Mouse (Mus musculus) megakaryocyte, embryonic 14.5 days (primary cell): ENCODE data around the gene A830018L16Rik. TPM values are rescaled to one million over a fixed set of nuclear protein-coding genes. Genes with fewer than 3 reads are reported as not detected.

ENCODE experiments used
- H3K27me3 ChIP-seq: replicated peaks from 2 replicates; pipeline ENCODE3; 2012; ENCODE audit warnings: inconsistent platforms
- H3K36me3 ChIP-seq: replicated peaks from 2 replicates; pipeline ENCODE3; 2012; ENCODE audit warnings: low read length, inconsistent platforms, mixed read lengths
- H3K4me1 ChIP-seq: 2 replicates; pipeline ENCODE4 v1.6.1; 2012; ENCODE audit warnings: inconsistent platforms
- H3K4me3 ChIP-seq: replicated peaks from 2 replicates; pipeline ENCODE3; 2012; ENCODE audit warnings: moderate library complexity, mild to moderate bottlenecking, inconsistent platforms
- H3K9me3 ChIP-seq: 2 replicates; pipeline ENCODE4 v1.6.1; 2012; ENCODE audit warnings: inconsistent platforms
- FLI1 ChIP-seq: IDR thresholded peaks from 2 replicates; pipeline ENCODE4 v1.6.1; 2012; ENCODE audit warnings: low read length, inconsistent platforms, mixed read lengths
- GATA1 ChIP-seq: IDR thresholded peaks from 3 replicates; pipeline ENCODE4 v1.6.1; 2012; ENCODE audit warnings: mixed read lengths, low read length, inconsistent platforms, borderline replicate concordance
- polyA plus RNA-seq: library from polyadenylated mRNA; stranded (reverse); fragments of >175 nt; gene quantifications from 2 replicates; pipeline ENCODE4 v1.2.3, GENCODE M21; 2012; ENCODE audit warnings: low replicate concordance; ENCODE audit not compliant: insufficient read depth

The A830018L16Rik gene
- polyA plus RNA-seq, 1 experiment: not detected

GRCm38 (mm10) chr1:11792820-11793219 lies 378.9 kb downstream of the A830018L16Rik start:
- TF ChIP-seq FLI1 (no peak), GATA1 (no peak)
- Histone ChIP-seq H3K36me3 (no peaks in the 10 kb centered on the region), H3K9me3 (no peaks in the 10 kb centered on the region), H3K27me3 (no peaks in the 10 kb centered on the region), H3K4me1 (no peaks in the 10 kb centered on the region), H3K4me3 (no peak overlapping the region)

- no peaks in the 10 kb centered on the region for H3K9me3 ChIP-seq
- no peak overlapping the region for H3K4me3 ChIP-seq
- H3K36me3 ChIP-seq: no peaks in the 10 kb centered on the region
- no peaks in the 10 kb centered on the region for H3K4me1 ChIP-seq
- H3K27me3 ChIP-seq: no peaks in the 10 kb centered on the region
- no peak for TF ChIP-seq FLI1
- TF ChIP-seq GATA1: no peak
These were observed 381.8 kb downstream of the A830018L16Rik start for GRCm38 (mm10) chr1:11795666-11796065.

DNA sequence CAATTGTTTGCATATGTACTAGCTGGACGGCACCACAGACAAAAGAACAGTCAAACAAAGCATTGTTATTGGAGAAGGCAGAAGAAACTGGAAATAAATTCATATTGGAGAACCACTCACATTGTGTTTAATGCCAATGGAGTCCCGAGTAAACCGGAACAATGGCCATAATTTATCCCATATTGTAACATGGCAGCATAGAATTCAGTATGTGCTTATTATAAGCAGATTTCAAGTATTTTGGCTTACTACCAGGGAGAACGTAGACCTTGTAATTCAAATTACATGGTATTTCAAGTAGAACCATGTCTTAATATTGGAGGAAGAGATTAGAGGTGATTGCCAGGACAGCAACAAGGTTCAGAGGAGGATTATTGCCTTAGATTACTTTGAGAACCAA lies 458.9 kb downstream of the A830018L16Rik start:
- Histone ChIP-seq H3K4me1 (no peaks in the 10 kb centered on the region), H3K27me3 (no peaks in the 10 kb centered on the region), H3K4me3 (no peak overlapping the region), H3K36me3 (no peaks in the 10 kb centered on the region), H3K9me3 (peaks cover 3% of the 10 kb centered on the region; the same call in 1 of the 2 replicates)
- TF ChIP-seq GATA1: no peak
- no peak for TF ChIP-seq FLI1

DNA sequence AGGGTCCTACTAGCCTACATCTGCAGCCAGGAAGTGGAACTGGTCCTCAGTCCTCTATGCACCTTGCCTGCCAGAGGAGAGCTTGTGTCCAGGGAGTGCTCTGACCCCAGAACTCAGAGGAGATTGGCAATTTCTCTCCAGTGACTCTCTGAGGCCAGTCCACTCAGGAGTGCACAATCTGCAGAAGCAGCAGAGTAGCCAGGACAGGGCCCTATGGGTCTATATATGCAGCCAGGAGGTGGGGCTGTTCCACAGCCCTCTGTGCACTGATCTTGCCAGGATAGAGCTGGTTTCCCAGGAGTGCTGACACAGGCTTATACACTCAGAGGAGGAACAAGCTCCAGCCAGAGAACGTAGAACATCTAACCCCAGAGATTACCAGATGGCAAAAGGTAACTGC lies 459.7 kb downstream of the A830018L16Rik start:
- no peaks in the 10 kb centered on the region for H3K36me3 ChIP-seq
- no peak for TF ChIP-seq FLI1
- no peak for TF ChIP-seq GATA1
- no peak overlapping the region for H3K4me3 ChIP-seq
- no peaks in the 10 kb centered on the region for H3K4me1 ChIP-seq
- no peaks in the 10 kb centered on the region for H3K27me3 ChIP-seq
- peaks cover 3% of the 10 kb centered on the region; the same call in 1 of the 2 replicates for H3K9me3 ChIP-seq

GRCm38 (mm10) chr1:11881706-11882105 lies 467.8 kb downstream of the A830018L16Rik start:
- no peak for TF ChIP-seq FLI1
- no peak for TF ChIP-seq GATA1
- Histone ChIP-seq H3K4me1 (no peaks in the 10 kb centered on the region), H3K9me3 (no peaks in the 10 kb centered on the region), H3K4me3 (no peak overlapping the region), H3K27me3 (no peaks in the 10 kb centered on the region), H3K36me3 (no peaks in the 10 kb centered on the region)

GRCm38 (mm10) chr1:11895715-11896114 lies 481.8 kb downstream of the A830018L16Rik start:
- H3K9me3 ChIP-seq: 0 out of 2 replicates have a peak, but pooled peaks cover 4% of the 10 kb centered on the region
- H3K27me3 ChIP-seq: no peaks in the 10 kb centered on the region
- H3K36me3 ChIP-seq: no peaks in the 10 kb centered on the region
- H3K4me3 ChIP-seq: no peak overlapping the region
- TF ChIP-seq GATA1: no peak
- no peak for TF ChIP-seq FLI1
- no peaks in the 10 kb centered on the region for H3K4me1 ChIP-seq

GRCm38 (mm10) chr1:11915873-11916272 lies 502.0 kb downstream of the A830018L16Rik start:
- Histone ChIP-seq H3K36me3 (no peaks in the 10 kb centered on the region), H3K4me3 (no peak overlapping the region), H3K9me3 (no peaks in the 10 kb centered on the region), H3K27me3 (no peaks in the 10 kb centered on the region), H3K4me1 (no peaks in the 10 kb centered on the region)
- TF ChIP-seq FLI1 (no peak), GATA1 (no peak)

DNA sequence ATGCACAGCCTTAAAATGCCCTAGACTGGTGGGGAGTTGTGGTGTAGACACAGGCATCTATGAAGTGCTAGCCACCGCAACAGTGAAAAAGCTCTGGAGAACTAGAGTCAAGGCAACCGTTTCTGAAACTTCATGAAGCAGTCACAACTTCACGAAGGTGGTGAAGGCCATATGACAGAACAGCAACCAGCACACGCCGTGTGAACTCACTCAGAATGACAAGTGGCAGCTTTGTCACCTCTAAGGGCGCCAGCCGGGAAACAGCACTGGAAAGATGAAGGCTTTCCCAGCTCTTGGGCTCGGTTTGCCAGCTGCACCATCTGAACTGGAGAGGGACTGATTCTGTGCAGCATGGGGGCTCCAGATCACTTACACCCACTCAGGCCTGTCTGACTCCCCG lies 523.1 kb downstream of the A830018L16Rik start:
- Histone ChIP-seq H3K4me3 (no peak overlapping the region), H3K9me3 (peaks cover 3% of the 10 kb centered on the region; the same call in 1 of the 2 replicates), H3K4me1 (no peaks in the 10 kb centered on the region), H3K36me3 (no peaks in the 10 kb centered on the region), H3K27me3 (no peaks in the 10 kb centered on the region)
- TF ChIP-seq FLI1 (no peak), GATA1 (no peak)

- Histone ChIP-seq H3K9me3 (no peaks in the 10 kb centered on the region), H3K4me3 (no peak overlapping the region), H3K27me3 (no peaks in the 10 kb centered on the region), H3K4me1 (no peaks in the 10 kb centered on the region), H3K36me3 (no peaks in the 10 kb centered on the region)
- no peak for TF ChIP-seq FLI1
- no peak for TF ChIP-seq GATA1
These were observed 545.7 kb downstream of the A830018L16Rik start for GRCm38 (mm10) chr1:11959421-11960206.

GRCm38 (mm10) chr1:11982590-11983136 lies 568.8 kb downstream of the A830018L16Rik start:
- Histone ChIP-seq H3K27me3 (no peaks in the 10 kb centered on the region), H3K4me3 (no peak overlapping the region)

More at GRCm38 (mm10) chr1:11982590-11983136, 568.8 kb downstream of the A830018L16Rik start:
- Histone ChIP-seq H3K36me3 (no peaks in the 10 kb centered on the region), H3K9me3 (no peaks in the 10 kb centered on the region), H3K4me1 (no peaks in the 10 kb centered on the region)
- no peak for TF ChIP-seq GATA1
- no peak for TF ChIP-seq FLI1
